Mouse (Mus musculus): ENCODE data around the gene Arpc2.
A peak's percentile ranks its signal among the peaks of the same experiment; 100 is the strongest.

The Arpc2 gene

DNA sequence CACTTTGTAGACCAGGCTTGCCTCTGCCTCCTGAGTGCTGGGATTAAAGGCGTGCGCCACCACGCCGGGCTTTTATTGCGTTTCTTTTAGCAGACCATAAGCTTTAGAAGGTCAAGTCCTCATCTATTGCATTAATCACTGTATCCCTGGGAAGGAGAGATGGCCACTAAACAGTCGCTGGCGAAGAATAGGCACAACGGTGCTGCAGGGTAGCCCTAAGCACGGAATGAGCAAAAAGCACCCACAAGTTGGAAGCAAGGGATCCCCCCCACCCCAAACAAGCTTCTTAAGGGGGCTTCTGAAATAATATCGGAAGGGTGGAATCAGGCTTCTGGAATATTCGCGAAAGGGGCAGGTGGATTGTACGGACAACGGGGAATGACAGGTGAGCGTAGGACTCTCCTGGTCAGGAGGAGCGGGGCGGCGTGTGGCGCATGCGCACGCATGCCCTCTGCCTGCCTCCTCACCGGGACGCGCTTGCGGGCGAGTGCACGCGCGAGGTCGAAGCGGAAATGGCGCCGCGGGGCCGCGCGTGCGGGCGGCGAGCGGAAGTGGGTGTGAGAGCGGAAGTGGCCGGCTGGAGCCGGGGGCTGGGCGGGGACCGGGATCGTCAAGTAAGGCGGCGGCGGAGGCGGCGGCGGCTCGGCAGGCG is at the start of gene Arpc2:
Arpc2 (plus strand) TSS at position 147 of the 652 bp plus-strand sequence.
- DNase-seq (ENCODE audit: low spot score): peak; percentile 96

DNA sequence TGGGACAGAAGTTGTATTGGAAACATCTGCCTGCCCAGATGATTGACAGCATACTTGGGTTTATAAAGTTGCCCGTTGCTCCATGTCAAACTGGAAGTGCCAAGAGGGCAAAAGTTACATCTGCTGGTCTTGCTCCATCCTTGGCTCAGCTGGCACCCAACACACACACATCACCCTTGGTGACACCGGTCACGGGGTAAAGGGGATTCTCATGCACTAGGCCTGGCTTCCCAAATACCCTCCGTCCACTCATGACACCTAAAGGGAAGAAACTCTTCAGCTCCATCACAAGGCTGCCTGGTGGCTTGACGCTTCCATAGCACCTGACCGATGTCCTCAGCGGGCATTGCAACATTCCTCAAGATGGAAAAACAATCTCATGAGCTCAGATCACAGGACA is 45.4 kb upstream of the Arpc2 start:
- DNase-seq (ENCODE audit: low spot score): no peak

- no peak for DNase-seq (ENCODE audit: low spot score)
These were observed 43.2 kb upstream of the Arpc2 start for GRCm38 (mm10) chr1:74192711-74193110.

- DNase-seq (ENCODE audit: low spot score): no peak
These were observed 41.4 kb upstream of the Arpc2 start, which contains the start of gene Cxcr1 for GRCm38 (mm10) chr1:74194445-74194844. TSS of gene Cxcr1 (minus strand) at chr1:74194631.

GRCm38 (mm10) chr1:74195961-74196360 is 39.9 kb upstream of the Arpc2 start:
- DNase-seq (ENCODE audit: low spot score): no peak

- no peak for DNase-seq (ENCODE audit: low spot score)
These were observed 39.1 kb upstream of the Arpc2 start for GRCm38 (mm10) chr1:74196621-74197419.

- DNase-seq (ENCODE audit: low spot score): no peak
These were observed 38.0 kb upstream of the Arpc2 start for GRCm38 (mm10) chr1:74197726-74198470.

DNA sequence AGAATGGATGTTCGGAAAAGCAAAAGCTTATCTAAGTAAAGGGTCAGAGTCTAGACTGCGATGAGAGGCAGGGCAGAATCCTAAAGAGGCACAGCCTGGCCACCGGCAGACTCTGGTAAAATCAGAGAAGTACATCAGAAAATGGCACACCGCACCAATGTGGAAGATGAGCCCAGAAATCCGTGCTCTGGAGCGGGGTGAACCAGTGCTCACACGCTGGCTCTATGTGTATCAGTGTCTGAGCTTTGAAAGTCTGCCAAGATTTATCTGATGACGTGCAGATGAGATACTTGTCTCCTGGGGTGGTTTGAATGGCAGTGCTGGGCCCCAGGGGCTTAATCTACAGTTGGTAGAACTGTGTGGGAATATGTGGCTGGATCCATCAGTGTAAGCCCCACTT is 36.8 kb upstream of the Arpc2 start:
- DNase-seq (ENCODE audit: low spot score): no peak

DNA sequence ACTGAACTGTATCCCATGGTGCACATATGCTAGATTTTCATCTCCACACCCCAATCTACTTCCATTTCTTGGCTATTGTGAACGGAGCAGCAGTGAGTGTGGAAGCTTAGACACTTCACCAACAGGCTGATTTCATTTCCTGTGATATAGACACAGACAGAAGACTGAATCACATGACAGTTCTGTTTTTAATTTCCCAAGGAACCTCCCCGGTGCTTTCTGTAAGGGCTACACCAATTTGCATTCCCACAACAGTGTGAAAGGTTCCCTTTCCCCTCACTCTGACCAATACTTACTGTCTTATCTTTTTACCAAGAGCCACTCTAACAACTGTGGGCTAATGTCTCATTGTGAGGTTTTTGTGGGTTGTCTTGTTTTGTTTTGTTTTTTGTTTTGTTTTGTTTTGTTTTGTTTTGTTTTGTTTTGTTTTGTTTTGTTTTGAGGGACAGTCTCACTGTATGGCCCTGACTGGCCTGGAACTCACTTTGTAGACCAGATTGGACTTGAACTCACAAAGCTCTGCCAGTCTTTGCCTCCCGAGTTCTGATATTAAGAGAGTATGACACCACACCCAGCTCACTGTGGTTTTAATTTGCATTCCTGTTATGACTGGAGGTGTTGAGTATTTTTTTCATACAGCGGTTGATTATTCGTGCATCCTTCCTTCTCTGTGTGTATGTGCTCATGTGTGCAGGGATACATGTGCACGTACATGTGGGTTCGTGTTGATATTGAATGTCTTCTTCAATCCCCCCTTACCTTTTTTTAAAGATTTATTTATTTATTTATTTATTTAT is 34.6 kb upstream of the Arpc2 start:
- no peak for DNase-seq (ENCODE audit: low spot score)

DNA sequence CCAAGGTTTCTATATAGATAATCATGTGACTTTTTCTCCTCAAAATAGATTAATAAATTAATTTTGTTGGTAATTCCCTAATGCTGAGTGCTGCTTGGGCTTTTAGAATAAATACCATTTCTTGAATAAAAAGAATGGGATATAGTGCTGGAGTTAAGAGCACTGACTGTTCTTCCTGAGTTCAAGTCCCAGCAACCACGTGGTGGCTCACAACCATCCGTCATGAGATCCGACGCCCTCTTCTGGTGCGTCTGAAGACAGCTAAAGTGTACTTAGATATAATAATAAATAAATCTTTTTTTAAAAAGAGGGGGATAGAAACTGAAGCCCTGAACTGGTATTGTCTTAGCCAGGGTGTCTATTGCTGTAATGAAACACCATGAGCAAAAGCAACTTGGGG is 32.4 kb upstream of the Arpc2 start:
- DNase-seq (ENCODE audit: low spot score): no peak

GRCm38 (mm10) chr1:74205881-74206280 is 30.0 kb upstream of the Arpc2 start:
- DNase-seq (ENCODE audit: low spot score): peak; percentile 21

DNA sequence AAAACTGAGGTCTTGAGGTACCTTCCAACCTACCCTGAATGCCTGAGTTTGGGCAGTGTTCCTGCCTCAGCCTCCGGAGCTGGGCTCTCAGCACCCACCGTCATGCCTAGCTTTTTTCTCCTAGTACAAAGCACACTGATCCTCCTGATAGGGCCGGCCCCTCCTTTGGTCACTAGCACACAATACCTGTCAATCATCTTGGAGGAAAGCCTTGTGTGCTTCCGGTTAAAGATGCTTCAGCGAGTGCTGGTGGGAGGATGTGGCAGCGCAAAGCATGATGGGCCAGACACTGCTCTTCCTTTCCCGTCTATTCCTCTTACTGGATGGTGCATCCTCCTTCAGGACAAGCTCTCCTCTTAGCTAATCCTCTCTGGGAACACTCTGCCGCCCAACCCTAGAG is 29.2 kb upstream of the Arpc2 start:
- DNase-seq (ENCODE audit: low spot score): no peak

GRCm38 (mm10) chr1:74207906-74208305 is 28.0 kb upstream of the Arpc2 start:
- DNase-seq (ENCODE audit: low spot score): no peak

GRCm38 (mm10) chr1:74208941-74209340 is 26.9 kb upstream of the Arpc2 start:
- DNase-seq (ENCODE audit: low spot score): no peak

DNA sequence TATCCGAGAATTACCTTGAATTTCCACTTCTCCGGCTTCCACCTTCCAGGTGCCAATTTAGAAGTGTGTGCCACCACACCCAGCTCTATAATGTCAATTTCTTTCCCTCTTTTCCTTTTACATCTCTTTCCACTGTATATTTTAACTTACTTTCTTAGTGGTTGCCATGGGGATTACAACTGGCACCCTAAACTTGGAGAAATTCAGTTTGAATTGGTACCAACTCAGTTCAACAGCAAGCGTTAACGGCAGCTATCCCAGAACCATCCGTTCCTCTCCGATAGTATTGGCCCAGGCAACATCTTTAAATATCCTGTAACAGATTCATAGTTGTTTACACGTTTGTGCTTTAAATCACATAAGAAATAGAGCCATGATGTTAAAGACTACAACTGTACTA is 16.0 kb upstream of the Arpc2 start:
- no peak for DNase-seq (ENCODE audit: low spot score)

GRCm38 (mm10) chr1:74227317-74227716 is 8.6 kb upstream of the Arpc2 start:
- no peak for DNase-seq (ENCODE audit: low spot score)

DNA sequence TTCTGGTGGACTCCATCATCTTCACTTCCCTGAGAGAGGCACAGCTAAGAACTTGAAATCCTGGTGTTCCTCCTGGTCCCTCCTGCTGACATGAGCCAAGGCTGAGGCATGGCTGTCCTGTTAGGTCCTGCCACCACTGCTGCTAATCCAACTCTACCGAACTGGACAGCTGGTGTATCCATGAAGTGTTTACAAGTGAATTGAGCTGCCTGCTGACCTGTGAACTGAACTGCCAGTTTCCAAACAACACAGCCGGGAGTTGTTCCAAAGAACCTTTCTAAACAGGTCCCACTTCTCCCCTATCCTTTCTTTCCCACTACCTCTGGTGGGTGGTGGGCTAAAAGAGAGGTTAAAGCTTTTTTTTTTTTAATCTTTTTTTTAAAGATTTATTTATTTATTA is 5.9 kb upstream of the Arpc2 start:
- DNase-seq (ENCODE audit: low spot score): no peak

- DNase-seq (ENCODE audit: low spot score): no peak
These were observed 4.9 kb upstream of the Arpc2 start for GRCm38 (mm10) chr1:74230992-74231391.

- peak; percentile 43 for DNase-seq (ENCODE audit: low spot score)
These were observed 870 bp downstream of the Arpc2 start for GRCm38 (mm10) chr1:74236590-74237317.

GRCm38 (mm10) chr1:74237671-74238070 is 1.8 kb downstream of the Arpc2 start:
- DNase-seq (ENCODE audit: low spot score): no peak

DNA sequence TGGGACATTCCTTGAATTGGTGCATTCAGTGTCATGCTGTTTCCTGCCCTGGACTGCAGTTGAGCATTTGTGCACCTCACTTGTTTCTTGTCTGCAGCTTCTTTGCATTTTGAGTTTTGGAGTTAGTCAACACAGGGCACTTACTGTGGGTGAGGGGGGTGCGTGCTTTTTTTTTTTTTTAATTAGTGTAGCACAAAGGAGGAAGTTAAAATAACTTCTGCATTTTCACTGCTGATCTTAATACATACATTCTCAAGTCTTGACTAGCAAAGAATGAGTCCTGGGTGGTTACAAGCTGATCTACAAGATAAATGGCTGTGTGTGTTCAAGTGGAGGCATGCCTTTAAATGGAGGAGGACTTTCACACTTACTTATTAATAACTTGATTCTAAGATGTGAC is 2.3 kb downstream of the Arpc2 start:
- DNase-seq (ENCODE audit: low spot score): no peak
